Mouse (Mus musculus) gastrocnemius, adult 18-20 months (tissue): ENCODE data around the gene Pigk. TPM values are rescaled to one million over a fixed set of nuclear protein-coding genes. Genes with fewer than 3 reads are reported as not detected.

ENCODE experiments used
- DNase-seq: peaks from one replicate; pipeline ENCODE4 v3.0.0; 2021; ENCODE audit warnings: low spot score
- total RNA-seq, 2 experiments: library from RNA; stranded (reverse); gene quantifications; 2 replicates each; pipeline ENCODE4 v1.2.3; 2021

Gene Pigk
- total RNA-seq, 2 experiments from 2014 or later = 21.0 to 22.4 TPM

- DNase-seq = no peak
Observed at GRCm38 (mm10) chr3:152724446-152724845, 10.5 kb downstream of the Pigk start.

GRCm38 (mm10) chr3:152728238-152728637, 14.3 kb downstream of the Pigk start:
- DNase-seq = no peak

- DNase-seq = no peak
Observed at GRCm38 (mm10) chr3:152733011-152733410, 19.1 kb downstream of the Pigk start.

- DNase-seq = no peak
Observed at GRCm38 (mm10) chr3:152733513-152733912, 19.6 kb downstream of the Pigk start.

- no peak for DNase-seq
Observed at GRCm38 (mm10) chr3:152734100-152734499, 20.2 kb downstream of the Pigk start.

- no peak for DNase-seq
Observed at GRCm38 (mm10) chr3:152735601-152736250, 21.8 kb downstream of the Pigk start.

GRCm38 (mm10) chr3:152744301-152744700, 30.4 kb downstream of the Pigk start:
- DNase-seq = no peak

GRCm38 (mm10) chr3:152745611-152746010, 31.7 kb downstream of the Pigk start:
- DNase-seq = no peak

- peak; percentile 44 for DNase-seq
Observed at GRCm38 (mm10) chr3:152749461-152749871, 35.6 kb downstream of the Pigk start.

GRCm38 (mm10) chr3:152749881-152750280, 36.0 kb downstream of the Pigk start:
- DNase-seq = no peak

GRCm38 (mm10) chr3:152752911-152753310, 39.0 kb downstream of the Pigk start:
- no peak for DNase-seq

GRCm38 (mm10) chr3:152753345-152753744, 39.4 kb downstream of the Pigk start:
- DNase-seq = no peak

GRCm38 (mm10) chr3:152753920-152754764, 40.2 kb downstream of the Pigk start:
- no peak for DNase-seq

- DNase-seq = no peak
Observed at GRCm38 (mm10) chr3:152755515-152755914, 41.6 kb downstream of the Pigk start.

- no peak for DNase-seq
Observed at GRCm38 (mm10) chr3:152756896-152757295, 43.0 kb downstream of the Pigk start.

- no peak for DNase-seq
Observed at GRCm38 (mm10) chr3:152757464-152758393, 43.8 kb downstream of the Pigk start.

- no peak for DNase-seq
Observed at GRCm38 (mm10) chr3:152758500-152759032, 44.7 kb downstream of the Pigk start.

- DNase-seq = peak; percentile 35
Observed at GRCm38 (mm10) chr3:152761116-152761515, 47.2 kb downstream of the Pigk start.

- no peak for DNase-seq
Observed at GRCm38 (mm10) chr3:152761661-152762060, 47.8 kb downstream of the Pigk start.

- DNase-seq = no peak
Observed at GRCm38 (mm10) chr3:152762302-152762701, 48.4 kb downstream of the Pigk start.

GRCm38 (mm10) chr3:152763139-152763882, 49.4 kb downstream of the Pigk start:
- peak; percentile 12 for DNase-seq
